Mouse (Mus musculus): ENCODE measurements at regions not wholly inside any gene's neighbourhood (a gene's known extent, or its start where the extent isn't known, plus 50 kb on each side); places are given as distances from the start of the nearest gene placed in this dataset.

DNA sequence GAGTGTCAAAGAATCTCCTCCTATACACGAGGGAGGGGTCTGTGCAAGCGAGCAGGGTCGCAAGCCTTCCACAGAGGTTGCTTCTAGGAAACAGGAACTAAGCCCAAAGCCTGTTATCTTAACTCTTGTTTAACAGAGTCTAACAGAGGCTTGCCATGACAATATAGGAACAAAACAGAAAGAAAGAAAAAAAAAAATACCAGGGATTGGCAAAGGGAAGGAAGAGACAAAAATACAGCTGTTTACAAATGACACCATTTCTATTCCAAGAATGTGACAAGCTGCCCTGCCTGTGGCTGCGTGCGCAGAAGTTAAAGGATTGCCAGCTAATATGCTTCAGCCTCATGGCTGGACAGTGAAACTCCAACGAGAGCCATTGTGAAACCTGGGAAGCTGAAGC, 173.8 kb upstream of the Ubr2 start:
- no peak for DNase-seq (ENCODE audit: extremely low spot score in 1 of 2, low spot score in 1 of 2)

DNA sequence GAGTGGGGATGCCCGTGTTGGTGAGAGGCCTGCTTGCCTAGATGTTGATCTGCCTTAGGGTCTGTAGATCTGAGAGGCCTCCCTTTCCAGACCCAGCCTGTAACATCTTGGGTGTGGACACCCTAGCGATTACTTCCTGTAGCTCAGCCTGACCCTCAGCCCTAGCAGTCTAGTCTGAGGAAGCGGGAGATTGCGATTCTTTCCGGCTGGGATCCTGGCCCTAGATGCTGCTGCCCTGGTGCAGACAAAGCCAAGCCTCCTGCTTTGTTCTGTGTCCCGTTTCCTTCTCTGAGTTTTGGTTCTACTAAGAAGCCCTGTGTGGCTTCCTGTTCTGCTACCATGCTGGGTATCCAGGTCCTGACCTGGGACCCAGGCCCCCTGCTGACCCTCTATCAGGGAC, 171.8 kb upstream of the Ubr2 start:
- DNase-seq (ENCODE audit: extremely low spot score in 1 of 2, low spot score in 1 of 2) = no peak

DNA sequence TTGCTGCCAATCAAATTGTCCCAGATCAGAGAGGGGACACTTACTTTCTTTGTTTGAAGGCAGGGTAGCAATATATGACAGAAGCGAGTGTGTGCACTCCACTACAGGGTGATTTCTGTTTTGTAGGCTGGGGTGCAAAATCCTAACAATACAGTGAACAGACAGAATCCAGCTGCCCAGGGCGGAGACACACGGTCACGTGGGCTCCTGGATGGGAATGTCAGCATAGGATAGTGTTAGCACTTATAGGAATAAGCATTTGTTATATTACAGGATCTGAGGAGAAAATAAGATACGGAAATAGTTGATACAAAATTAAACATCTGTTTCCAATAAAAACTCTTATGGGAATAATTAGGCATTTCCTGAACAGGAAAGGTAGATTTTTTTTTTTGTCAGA, 169.1 kb upstream of the Ubr2 start:
- no peak for DNase-seq (ENCODE audit: extremely low spot score in 1 of 2, low spot score in 1 of 2)

DNA sequence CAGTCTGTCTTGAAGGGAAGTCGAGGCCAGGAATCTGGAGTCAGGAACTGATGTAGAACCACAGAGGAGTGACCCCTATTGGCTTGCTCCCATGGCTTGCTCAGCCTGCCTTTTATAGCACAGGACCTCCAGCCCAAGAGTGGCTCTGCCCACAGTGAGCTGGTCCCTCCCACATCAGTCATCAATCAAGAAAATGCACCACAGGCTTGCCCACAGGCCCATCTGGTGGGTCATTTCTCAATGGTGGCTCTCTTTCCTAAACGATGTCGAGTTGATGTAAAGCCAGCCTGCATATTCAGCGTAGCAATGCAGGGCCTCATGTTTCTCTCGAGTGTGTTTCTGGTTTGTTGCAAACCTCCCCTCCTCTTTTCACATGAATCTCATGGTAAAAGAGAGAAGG, 168.3 kb upstream of the Ubr2 start:
- DNase-seq (ENCODE audit: extremely low spot score in 1 of 2, low spot score in 1 of 2) = no peak

DNA sequence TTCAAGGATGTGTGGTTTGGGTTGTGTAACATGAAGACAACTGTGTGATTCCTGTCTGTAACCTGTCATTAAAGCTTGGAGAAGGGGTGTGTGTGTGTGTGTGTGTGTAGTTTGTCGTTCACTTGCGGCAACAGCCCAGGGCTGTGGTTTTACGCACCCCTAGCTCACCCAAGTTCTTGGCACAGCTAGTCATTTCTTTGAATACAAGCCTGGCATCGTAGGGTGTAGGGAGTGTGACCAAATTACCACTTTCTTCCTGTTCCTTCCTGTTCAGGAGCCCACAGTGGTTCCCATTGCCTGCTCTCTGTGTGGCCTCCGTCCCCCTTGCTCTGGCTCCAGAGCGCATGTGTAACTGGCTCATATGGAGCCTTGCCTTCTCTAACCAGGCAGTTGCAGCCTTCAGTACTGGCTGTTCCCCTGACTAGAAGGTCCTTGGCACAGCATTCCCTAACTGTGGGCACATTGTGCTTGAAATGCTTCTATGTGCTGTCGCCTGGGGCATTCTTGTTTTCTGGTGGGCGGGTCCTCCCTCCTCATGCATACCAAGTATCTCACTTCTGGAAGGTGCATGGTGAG, 167.4 kb upstream of the Ubr2 start:
- DNase-seq (ENCODE audit: extremely low spot score in 1 of 2, low spot score in 1 of 2) = no peak

DNA sequence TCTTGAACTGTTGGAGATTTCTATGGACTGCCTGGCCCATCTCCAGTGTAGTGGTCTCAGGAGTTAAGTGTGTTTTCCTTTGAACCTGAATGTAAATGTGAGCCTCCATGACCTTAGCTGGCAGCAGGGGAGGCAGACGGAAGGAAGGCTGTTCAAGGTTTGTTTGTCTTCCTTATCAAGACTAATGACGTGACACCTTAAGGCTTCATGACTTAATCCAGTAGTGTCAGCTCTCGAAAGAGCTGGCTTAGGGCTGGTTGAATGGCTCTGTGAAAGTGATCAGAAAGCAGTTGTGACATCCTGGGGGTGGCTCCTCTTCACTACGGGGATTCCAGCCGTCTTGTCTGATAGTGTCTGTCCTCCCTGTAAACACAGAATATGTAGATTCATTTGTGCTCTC, 166.0 kb upstream of the Ubr2 start:
- no peak for DNase-seq (ENCODE audit: extremely low spot score in 1 of 2, low spot score in 1 of 2)

DNA sequence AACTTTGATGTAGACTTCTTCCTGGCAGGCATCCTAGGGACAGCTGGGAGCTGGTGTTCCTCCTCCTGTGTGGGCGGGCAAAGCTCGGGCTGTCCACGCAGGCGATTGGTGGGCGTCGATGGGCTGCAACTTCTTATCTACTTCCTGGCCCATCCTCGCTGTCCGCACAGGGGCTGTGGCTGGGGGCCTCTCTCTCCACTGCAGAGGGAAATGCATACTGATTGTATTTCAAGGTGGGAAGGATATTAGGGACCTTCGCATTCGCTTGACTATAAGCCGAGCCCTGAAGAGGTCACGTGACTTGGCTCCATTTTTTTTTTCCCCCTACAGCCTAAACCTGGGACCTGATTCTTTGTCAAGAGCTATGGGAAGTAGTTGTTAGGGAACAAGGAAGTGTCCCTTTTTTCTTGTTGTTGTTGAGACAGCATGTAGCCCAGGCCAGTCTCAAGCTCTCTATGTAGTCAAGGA, 164.4 kb upstream of the Ubr2 start:
- no peak for DNase-seq (ENCODE audit: extremely low spot score in 1 of 2, low spot score in 1 of 2)

DNA sequence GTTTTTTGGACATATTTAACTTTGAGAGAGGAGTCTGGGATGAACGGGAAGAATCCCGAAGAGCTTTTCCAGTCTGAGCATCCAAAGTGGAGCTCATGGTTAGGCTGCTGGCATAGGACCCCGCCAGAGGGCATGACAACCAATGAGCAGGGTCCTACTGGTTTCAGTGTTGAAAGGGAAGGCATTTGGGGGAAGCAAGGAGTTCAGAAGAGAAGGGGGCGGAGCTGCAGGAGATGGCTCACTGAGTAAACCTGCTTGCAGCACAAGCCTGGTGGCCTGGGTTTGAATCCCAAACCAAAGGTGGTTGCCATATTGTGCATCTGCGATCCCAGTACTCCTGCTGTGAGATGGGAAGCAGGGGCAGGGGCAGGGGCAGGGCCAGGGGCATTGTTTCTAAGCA, 161.4 kb upstream of the Ubr2 start:
- DNase-seq (ENCODE audit: extremely low spot score in 1 of 2, low spot score in 1 of 2) = no peak

DNA sequence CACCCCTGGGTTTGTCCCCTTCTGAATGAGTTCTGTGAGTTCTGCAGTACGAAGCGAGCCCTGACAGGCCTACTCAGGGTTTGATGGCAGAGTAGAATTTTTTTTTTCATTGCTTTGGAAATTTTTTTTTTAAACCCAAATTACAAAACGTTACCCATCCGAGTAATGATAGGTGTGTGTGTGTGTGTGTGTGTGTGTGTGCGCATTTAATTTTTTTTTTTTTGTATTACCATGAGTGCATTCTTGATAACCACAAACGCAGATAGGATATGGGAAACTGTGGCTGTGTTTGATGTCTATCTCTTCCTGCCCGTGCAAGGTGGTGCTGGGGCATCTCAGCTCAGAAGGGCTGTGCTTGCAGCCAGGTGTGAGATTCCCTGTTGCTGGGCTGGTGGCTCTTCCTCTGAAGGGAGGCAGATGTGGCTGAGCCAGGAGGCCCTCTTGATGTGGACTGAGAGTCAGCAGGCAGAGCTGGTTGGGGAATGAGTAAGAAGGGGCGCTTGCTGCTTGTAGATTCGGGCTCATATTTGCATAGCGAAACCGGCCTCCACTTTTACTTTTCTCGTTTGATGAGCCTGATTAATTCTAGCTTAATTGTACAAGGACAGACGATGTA, 160.7 kb upstream of the Ubr2 start:
- no peak for DNase-seq (ENCODE audit: extremely low spot score in 1 of 2, low spot score in 1 of 2)

DNA sequence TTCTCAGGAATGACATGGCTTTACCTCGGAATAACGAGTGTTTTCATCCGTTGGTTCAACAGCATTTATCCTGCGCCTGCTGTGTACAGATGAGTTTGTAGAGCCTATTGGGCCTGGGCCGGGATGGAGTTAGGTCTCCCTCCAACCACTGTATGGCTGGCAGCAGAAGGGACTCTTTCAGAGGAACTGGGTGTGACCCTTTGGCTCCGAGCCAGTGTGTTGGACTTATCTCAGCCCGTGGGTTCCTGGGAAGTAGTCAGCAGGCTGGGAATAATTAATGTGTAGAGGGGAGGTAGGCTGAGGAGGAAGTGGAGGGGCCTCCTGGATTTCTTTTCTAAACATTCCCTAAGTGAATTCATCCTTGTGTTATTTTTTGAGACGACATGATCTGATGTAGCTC, 157.7 kb upstream of the Ubr2 start:
- no peak for DNase-seq (ENCODE audit: extremely low spot score in 1 of 2, low spot score in 1 of 2)

DNA sequence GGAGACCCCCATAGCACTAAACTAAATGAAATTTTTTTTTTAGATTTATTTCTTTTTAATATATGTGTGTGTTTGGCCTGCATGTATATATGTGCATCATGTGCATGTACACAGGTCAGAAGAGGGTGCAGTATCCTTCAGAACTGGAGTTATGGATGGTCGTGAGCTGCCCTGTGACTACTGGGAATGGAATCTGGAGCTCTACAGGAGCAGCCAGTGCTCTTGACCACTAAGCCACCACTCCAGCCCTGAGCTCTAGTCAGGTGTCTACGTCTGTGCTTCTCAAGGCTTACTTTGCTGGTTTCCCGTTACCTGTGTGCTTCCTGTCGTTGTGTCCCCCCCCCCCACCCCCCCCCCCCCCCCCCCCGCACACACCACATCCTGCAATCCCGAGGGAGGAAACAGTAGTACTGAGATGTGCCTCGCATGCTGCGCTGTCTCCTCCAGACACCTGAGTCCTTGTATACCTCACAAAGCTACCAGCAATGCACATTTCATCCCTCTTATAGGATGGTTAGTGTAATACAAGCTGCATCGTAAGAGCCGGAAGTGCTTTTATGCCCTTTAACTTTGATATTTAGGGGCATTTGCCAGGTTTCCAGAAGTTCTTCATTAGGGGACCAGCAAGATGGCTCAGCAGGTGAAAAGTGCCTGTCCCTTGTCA, 153.5 kb upstream of the Ubr2 start:
- DNase-seq (ENCODE audit: extremely low spot score in 1 of 2, low spot score in 1 of 2) = no peak

DNA sequence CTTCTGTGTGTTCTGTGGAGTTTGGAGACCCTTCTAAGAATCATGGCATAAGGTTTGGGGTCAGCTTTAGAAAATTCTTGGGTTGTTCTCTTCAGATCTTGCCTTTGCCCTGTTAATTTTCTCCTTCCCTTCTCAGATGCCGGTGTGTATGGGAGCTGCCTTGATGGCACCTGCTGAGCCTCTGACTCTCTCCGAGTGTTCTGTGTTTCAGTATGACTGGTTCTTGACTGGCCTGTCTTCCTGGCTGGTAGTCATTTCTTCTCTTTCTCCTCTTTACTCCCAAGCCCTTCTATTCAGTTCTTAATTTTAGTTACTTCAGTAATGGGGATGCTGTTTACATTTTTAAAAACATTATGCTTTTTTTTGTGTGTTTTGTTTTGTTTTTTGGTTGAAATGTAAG, 152.1 kb upstream of the Ubr2 start:
- no peak for DNase-seq (ENCODE audit: extremely low spot score in 1 of 2, low spot score in 1 of 2)

DNA sequence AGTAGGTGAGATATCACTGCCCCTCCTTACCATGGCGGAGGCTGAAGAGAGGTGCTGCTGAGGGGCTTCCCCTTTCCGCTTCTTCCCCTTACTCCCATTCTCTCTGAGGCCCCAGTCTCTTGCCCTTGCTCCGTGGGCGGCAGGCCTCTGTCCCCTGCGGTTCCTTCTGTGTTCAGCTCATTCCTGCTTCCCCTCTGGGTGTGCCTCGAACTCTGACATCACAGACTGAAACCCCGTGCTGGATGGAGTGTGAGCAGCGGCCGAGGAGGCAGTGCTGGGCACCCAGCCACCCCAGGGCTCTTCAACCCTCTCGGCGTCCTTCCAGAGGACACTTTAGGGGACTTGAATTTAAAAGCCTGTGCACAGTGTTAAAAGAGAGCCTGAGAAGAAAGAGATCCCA, 145.9 kb upstream of the Ubr2 start:
- DNase-seq (ENCODE audit: extremely low spot score in 1 of 2, low spot score in 1 of 2) = no peak

DNA sequence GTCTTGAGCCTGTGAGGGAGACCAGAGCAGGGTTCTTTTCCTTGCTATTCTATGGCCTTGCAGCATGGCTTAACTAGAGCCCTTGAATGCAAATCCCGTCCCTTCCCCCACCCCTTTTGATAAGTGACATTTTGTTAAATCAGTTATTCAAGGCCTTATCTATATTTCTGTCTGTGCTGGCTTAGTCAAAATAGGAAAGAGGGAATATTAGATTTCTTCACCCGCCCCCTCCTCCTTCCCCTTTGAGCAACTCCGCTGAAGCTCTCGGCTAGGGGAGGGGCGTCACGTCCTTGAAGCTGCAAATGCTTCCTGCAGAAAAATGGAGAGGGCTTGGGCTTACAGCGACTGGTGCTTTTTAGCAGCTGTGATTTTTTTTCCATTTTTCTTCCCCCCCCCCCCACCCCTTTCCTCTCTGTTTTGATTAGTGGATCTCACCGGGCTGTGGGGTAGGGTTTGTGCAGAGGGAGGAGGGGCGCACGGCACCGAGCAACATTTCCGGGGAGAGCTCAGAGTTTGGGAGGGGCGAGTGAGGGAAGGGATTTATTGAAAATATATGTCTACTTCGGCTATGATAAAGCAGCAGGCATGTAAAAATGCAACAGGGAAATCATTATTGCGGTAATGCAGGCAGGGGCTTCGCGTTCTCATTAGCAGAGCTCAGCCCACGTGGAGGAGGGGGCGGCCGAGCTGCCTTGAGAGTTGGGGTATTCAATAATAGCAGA, 141.4 kb upstream of the Ubr2 start:
- no peak for DNase-seq (ENCODE audit: extremely low spot score in 1 of 2, low spot score in 1 of 2)

DNA sequence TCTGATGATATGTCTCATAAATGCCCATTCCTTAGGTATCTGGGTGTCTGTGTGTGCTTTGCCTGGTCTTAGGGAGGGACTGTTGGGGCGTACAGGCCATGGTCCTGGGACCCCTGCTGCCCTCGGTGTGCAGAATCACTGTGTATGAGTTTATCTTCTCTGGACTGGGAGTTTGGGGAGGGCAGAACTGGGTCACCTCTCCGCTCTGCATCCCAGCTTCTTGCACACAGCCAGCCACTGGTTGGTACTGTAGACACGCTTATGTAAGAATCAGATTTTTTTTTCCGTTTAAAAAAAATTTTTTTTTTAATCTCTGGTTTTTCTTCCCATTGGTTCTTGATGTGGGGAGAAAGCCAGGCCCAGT, 140.8 kb upstream of the Ubr2 start:
- no peak for DNase-seq (ENCODE audit: extremely low spot score in 1 of 2, low spot score in 1 of 2)

DNA sequence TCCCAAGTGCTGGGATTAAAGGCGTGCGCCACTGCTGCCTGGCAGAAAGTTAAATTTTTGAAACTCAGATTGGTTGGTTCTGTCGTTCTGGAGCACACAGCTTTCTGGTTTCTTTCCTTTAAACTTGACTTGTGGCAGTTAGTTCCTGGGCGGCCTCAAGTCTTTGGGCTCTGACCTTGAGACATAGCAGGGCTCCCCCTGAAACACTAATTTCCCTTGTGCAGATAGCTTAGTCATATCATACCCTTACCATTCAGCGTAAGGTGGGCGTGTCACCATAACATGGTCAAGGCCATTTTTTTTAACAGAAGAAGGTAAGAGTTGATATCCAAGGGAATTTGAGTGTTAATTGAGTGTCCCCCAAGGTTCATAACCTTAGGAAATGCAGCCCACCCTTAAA, 140.3 kb upstream of the Ubr2 start:
- no peak for DNase-seq (ENCODE audit: extremely low spot score in 1 of 2, low spot score in 1 of 2)

DNA sequence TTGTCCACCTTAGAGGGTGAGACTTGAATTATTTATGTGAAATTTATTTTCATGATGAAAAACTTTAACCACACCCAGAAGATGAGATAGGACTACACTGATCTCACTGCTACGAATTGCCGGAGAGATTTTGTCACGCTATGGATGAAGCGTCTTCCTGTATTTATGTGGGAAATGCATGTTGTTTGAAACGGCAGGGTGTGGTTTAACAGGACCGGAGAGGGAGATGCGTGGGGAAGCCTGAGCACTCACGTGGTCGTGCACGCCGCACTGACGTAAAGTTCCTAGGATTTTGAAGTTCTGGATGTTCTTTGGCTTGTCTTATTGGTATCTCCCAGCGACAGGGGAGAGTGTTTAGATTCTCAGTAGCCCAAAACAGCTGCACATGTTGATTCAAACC, 139.3 kb upstream of the Ubr2 start:
- DNase-seq (ENCODE audit: extremely low spot score in 1 of 2, low spot score in 1 of 2) = no peak

DNA sequence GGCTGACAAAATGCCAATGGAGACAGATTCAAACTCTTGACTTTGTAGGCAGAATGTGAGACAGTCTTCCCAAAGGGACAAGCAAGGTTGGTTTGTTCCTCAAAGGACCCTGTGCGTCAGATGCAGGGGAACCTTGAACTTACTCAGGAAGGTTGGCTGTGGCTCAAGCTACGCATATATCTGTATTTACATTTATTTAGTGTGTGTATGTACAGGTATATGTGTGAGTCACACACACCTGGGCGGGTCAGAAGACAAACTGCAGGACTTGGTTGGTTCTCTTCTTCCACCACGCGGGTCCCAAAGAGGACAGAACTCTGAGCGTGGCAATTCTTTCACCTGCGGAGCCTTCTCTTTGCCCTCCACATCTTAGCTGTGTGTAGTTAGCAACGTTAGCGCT, 138.8 kb upstream of the Ubr2 start:
- DNase-seq (ENCODE audit: extremely low spot score in 1 of 2, low spot score in 1 of 2) = no peak

DNA sequence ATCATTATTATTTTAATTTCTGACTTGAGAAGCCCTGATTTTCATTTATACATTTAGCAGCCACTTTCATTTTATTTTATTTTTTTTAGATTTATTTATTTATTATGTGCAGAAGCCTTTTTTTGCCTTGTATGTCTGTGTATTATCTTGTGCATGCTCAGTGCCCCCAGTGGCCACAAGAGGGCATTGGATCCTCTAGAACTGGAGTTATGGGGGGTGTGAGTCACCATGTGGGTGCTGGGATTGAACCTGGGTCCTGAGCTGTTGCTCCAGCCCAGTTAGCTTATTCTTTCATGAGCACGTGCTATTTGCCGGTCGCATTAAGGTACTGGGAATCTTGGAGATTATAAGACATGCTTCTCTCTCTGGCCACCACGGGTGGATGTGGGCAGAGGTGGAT, 136.3 kb upstream of the Ubr2 start:
- no peak for DNase-seq (ENCODE audit: extremely low spot score in 1 of 2, low spot score in 1 of 2)

DNA sequence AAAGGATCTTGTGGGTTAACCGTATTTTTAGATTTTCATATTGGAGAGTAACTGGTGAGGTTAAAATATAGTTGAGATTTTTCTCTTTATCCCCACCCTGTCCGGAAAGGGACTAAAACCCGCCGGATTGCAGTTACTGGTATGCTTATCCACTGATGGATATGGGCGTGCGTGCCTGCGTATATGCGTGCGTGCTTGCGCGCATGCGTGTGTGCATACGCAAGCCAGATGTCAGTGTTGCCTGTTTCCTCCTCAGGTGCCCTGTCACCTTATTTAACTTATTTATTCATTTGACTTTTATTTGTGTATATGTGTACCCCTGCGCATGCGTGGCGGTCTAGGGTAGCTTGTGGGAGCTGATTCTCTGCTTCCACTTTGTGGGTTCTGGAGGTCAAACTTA, 135.2 kb upstream of the Ubr2 start:
- no peak for DNase-seq (ENCODE audit: extremely low spot score in 1 of 2, low spot score in 1 of 2)

DNA sequence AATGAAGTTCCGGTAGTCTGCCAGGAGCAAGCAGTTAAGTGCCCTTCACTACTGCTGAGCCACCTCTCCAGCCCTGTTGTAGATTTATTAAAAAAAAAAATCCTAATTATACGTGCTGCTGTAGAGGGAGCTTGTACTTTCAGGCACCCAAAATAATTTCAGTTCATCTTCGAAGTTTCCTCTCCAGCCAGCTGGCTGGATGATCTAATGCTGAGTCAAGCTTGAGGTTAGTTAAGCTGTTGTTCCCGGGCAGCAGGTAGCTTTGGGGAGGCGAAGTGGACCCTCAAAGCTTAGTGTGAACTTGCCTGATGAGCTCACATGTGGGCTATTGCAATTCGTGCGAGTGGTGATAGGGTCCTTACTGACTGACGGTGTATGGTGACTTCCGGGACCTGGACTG, 134.6 kb upstream of the Ubr2 start:
- no peak for DNase-seq (ENCODE audit: extremely low spot score in 1 of 2, low spot score in 1 of 2)

DNA sequence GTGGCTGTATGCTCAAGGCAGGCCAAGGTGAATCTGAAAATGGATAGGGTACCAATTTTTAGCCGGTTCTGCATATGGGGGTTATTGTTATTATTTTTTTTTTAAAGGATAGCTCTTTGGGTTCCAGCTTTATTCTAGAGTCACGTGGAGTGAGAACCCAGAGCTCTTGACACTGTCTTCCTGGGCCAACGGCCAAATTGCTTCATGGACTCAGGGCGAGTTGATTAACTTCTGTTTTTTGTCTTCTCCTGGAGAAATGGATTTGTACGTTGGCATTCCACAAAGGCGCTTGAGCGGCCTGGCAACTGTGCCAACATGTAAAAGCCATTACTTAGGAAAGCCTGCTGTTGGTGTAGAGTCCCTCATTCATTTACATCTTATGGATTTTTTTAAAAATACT, 134.1 kb upstream of the Ubr2 start:
- DNase-seq (ENCODE audit: extremely low spot score in 1 of 2, low spot score in 1 of 2) = no peak
